Mouse (Mus musculus) left cerebral cortex, postnatal 14 days (tissue): ENCODE data around the gene Itga11. TPM values are rescaled to one million over a fixed set of nuclear protein-coding genes. Genes with fewer than 3 reads are reported as not detected.
"Not testable (repeated sequence)": the region's sequence is repeated elsewhere in the genome, so short reads cannot be mapped to it uniquely, and the experiment has no call there.

Experiments
- DNase-seq, 2 experiments: peaks; one replicate each; pipeline ENCODE4 v3.0.0; 2021 to 2022; ENCODE audit warnings: low spot score in 2 of 2, mixed read lengths in 1 of 2
- intact Hi-C: fragments of 180-260 bp; cut with DNase I; formaldehyde crosslinking; loops from one replicate; pipeline ENCODE4 v1.15.1; 2025
- long read RNA-seq, 2 experiments: library from polyadenylated mRNA; stranded (forward); transcript quantifications; one replicate each; pipeline ENCODE4 v2.0.0; 2021
- total RNA-seq, 2 experiments: library from RNA; stranded (reverse); gene quantifications; 2 replicates each; pipeline ENCODE4 v1.2.3; 2021

Itga11 gene
- 1 to 10 TPM; 1.3 to 1.4 TPM for total RNA-seq
- long read RNA-seq, experiment 1, full-length matches to known transcripts, result 1 of 1 reads
- long read RNA-seq, experiment 1, partial matches to known transcripts, result 0 of 1 reads
- long read RNA-seq, experiment 1, other reads (novel, unspliced or antisense), result 0 of 1 reads
- long read RNA-seq, experiment 2, result 0 reads

- intact Hi-C loops, result no loop called here
- no peak for DNase-seq
Measured at GRCm38 (mm10) chr9:62677641-62678549, at the start of gene Itga11. Gene Itga11, plus strand, starts transcription at chr9:62677826.

GRCm38 (mm10) chr9:62630631-62631240 is 46.9 kb upstream of the Itga11 start:
- peak; percentile 44 to 51 for DNase-seq
- intact Hi-C loops, result no loop called here

GRCm38 (mm10) chr9:62632392-62632791 is 45.2 kb upstream of the Itga11 start:
- DNase-seq, result peak; percentile 52 to 67

GRCm38 (mm10) chr9:62638045-62638444 is 39.6 kb upstream of the Itga11 start:
- intact Hi-C loops, result no loop called here

More at GRCm38 (mm10) chr9:62632392-62632791, 45.2 kb upstream of the Itga11 start:
- intact Hi-C loops, result no loop called here

GRCm38 (mm10) chr9:62639686-62640085 is 37.9 kb upstream of the Itga11 start:
- intact Hi-C loops, result no loop called here
- DNase-seq, result no peak

More at GRCm38 (mm10) chr9:62638045-62638444, 39.6 kb upstream of the Itga11 start:
- DNase-seq, result no peak

GRCm38 (mm10) chr9:62640188-62640587 is 37.4 kb upstream of the Itga11 start:
- intact Hi-C loops, result no loop called here
- no peak for DNase-seq

GRCm38 (mm10) chr9:62645716-62646400 is 31.8 kb upstream of the Itga11 start:
- intact Hi-C loops, result no loop called here
- peak in 1 of 2 experiments; percentile 17 for DNase-seq

GRCm38 (mm10) chr9:62646721-62647183 is 30.9 kb upstream of the Itga11 start:
- intact Hi-C loops, result no loop called here
- DNase-seq, result no peak

- intact Hi-C loops, result no loop called here
- no peak for DNase-seq
Measured at GRCm38 (mm10) chr9:62649444-62649843, 28.2 kb upstream of the Itga11 start.

- intact Hi-C loops, result no loop called here
- DNase-seq, result no peak
Measured at GRCm38 (mm10) chr9:62650764-62651163, 26.9 kb upstream of the Itga11 start.

GRCm38 (mm10) chr9:62654336-62654735 is 23.3 kb upstream of the Itga11 start:
- intact Hi-C loops, result no loop called here
- no peak for DNase-seq

GRCm38 (mm10) chr9:62658016-62658415 is 19.6 kb upstream of the Itga11 start:
- intact Hi-C loops, result no loop called here
- DNase-seq, result no peak

GRCm38 (mm10) chr9:62659026-62659425 is 18.6 kb upstream of the Itga11 start:
- intact Hi-C loops, result no loop called here
- no peak for DNase-seq

GRCm38 (mm10) chr9:62660971-62661370 is 16.7 kb upstream of the Itga11 start:
- DNase-seq, intact Hi-C loops: not testable (repeated sequence)

GRCm38 (mm10) chr9:62663443-62663842 is 14.2 kb upstream of the Itga11 start:
- DNase-seq, result no peak
- intact Hi-C loops, result no loop called here

GRCm38 (mm10) chr9:62664115-62664725 is 13.4 kb upstream of the Itga11 start:
- no peak for DNase-seq
- intact Hi-C loops, result no loop called here

- DNase-seq, result no peak
- intact Hi-C loops, result no loop called here
Measured at GRCm38 (mm10) chr9:62665892-62666291, 11.7 kb upstream of the Itga11 start.

- intact Hi-C loops, result no loop called here
- DNase-seq, result peak in 1 of 2 experiments; percentile 16
Measured at GRCm38 (mm10) chr9:62668503-62668902, 9.1 kb upstream of the Itga11 start.

GRCm38 (mm10) chr9:62673241-62673640 is 4.4 kb upstream of the Itga11 start:
- intact Hi-C loops, result no loop called here
- DNase-seq, result peak; percentile 27 to 39
